Mouse (Mus musculus): ENCODE results near the gene Olfr1254.

The Olfr1254 gene

GRCm38 (mm10) chr2:89793519-89793918, at the start of gene Olfr1254:
Gene Olfr1254 (minus strand): TSS chr2:89793619.
- DNase-seq, result no peak

- DNase-seq, result no peak
These were observed 48.0 kb upstream of the Olfr1254 start, which contains the start of gene Olfr1256 for GRCm38 (mm10) chr2:89841455-89841854. Gene Olfr1256 (minus strand): TSS chr2:89841555.

- peak in 1 of 2 experiments; percentile 3 for DNase-seq
These were observed 26.8 kb upstream of the Olfr1254 start for GRCm38 (mm10) chr2:89820216-89820615.

GRCm38 (mm10) chr2:89811751-89812150, 18.3 kb upstream of the Olfr1254 start, which contains the start of gene Olfr1255:
Gene Olfr1255 (plus strand): TSS chr2:89812051.
- DNase-seq, result no peak

- no peak for DNase-seq
These were observed 17.3 kb upstream of the Olfr1254 start for GRCm38 (mm10) chr2:89810751-89811150.

GRCm38 (mm10) chr2:89799583-89799982, 6.2 kb upstream of the Olfr1254 start:
- no peak for DNase-seq

- no peak for DNase-seq
These were observed 36.4 kb downstream of the Olfr1254 start, which contains the start of gene Olfr1253 for GRCm38 (mm10) chr2:89756990-89757389. Gene Olfr1253 (minus strand): TSS chr2:89757090.
